Mouse (Mus musculus) duodenum, adult 2 months (tissue): Measurements from ENCODE around the gene Cdkn2c. TPM values are rescaled to one million over a fixed set of nuclear protein-coding genes. Genes with fewer than 3 reads are reported as not detected.

ENCODE experiments used
- polyA plus RNA-seq: library from polyadenylated mRNA; depleted of rRNA; stranded (reverse); fragments of >200 nt; gene quantifications from 2 replicates; pipeline ENCODE4 v1.2.3, GENCODE M21; 2012; ENCODE audit warnings: low replicate concordance; rRNA removed

The Cdkn2c gene
- 5.7 and 8.6 TPM in 2 replicates for polyA plus RNA-seq

GRCm38 (mm10) chr4:109666461-109667269 lies at the start of gene Cdkn2c:
Gene Cdkn2c (minus strand): TSS chr4:109667189.

DNA sequence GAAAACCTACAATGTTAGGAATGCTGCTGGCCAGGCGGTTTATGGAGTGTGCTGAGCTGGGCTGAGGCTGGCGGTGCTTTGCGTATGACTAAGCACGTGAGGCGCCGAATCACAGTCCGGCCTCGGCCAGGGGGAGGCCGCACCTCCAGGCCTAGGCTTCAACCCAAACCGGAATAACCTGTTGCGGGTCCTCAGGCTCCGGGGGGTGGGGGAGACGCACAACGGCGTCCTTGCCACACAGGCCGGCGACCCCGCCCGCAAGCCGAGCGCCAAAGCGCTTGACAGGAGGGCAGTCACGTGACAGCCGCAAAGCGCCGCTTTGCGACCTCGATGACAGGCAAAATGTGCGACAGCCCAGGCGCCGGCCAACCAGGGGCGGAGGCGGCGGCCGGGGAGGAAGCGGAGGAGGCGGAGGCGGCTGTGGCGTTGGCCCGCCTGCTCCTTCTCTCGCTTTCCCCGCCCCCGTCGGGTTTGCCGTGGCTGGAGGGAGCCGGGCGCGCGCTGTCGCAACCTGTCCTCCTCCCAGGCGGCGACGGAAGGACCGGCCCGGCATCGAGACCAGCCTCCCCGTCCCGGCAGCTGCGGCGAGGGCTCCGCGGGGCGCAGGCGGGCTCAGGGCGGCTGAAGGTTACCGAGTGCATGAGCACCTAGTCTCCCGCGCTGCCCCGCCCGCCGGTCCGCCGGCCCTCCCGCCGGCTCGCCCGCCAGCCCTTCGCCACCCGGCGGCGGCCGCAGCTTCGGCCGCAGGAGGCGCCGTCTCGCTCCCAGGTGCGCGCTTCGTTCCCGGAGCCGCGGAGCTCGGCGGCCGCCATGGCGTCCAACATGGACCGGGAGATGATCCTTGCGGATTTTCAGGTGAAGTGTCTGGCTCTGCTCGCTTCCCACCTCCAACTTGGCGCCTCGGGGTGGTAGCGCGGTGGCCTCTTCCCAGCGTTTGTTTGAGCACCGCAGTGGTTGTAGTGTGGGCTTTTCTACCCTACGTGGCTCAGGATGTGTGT lies 9.5 kb upstream of the Cdkn2c start, which contains the start of gene Faf1:
Gene Faf1, plus strand, starts transcription at position 371 of the 998 bp plus-strand sequence.

Other genes with a start within 250 kb of the Cdkn2c start
- gene Rnf11, start 182.5 kb downstream of the Cdkn2c start, polyA plus RNA-seq: 30.4 and 38.4 TPM in 2 replicates
- not detected in 2 replicates for gene 4930522H14Rik, start 135.9 kb downstream of the Cdkn2c start, polyA plus RNA-seq
- 4.7 and 7.9 TPM in 2 replicates for gene Faf1, start 9.4 kb upstream of the Cdkn2c start, polyA plus RNA-seq